Mouse (Mus musculus) myocyte (in vitro differentiated cells): ENCODE measurements around the gene Uso1. TPM values are rescaled to one million over a fixed set of nuclear protein-coding genes. Genes with fewer than 3 reads are reported as not detected.

Experiments
- H3K27me3 ChIP-seq: one replicate; pipeline ENCODE4 v1.6.1; 2011; ENCODE audit not compliant: control insufficient read depth, insufficient read depth, insufficient read length
- H3K36me3 ChIP-seq: one replicate; pipeline ENCODE4 v1.6.1; 2011; ENCODE audit not compliant: control insufficient read depth, insufficient read depth
- H3K4me2 ChIP-seq: one replicate; pipeline ENCODE4 v1.6.1; 2011; ENCODE audit warnings: low read depth, control low read depth
- H3K4me3 ChIP-seq: one replicate; pipeline ENCODE4 v1.5.1; 2011; ENCODE audit warnings: mild to moderate bottlenecking, control low read depth, moderate library complexity
- H3K79me2 ChIP-seq: one replicate; pipeline ENCODE4 v1.6.1; 2011; ENCODE audit not compliant: control insufficient read depth, insufficient read depth
- H3ac ChIP-seq: one replicate; pipeline ENCODE4 v1.6.1; 2011; ENCODE audit not compliant: control insufficient read depth, insufficient read length
- CEBPB ChIP-seq: IDR thresholded peaks from 2 replicates; pipeline ENCODE4 v1.6.1; 2011; ENCODE audit warnings: mild to moderate bottlenecking, moderate library complexity; ENCODE audit not compliant: poor library complexity, insufficient read depth, severe bottlenecking
- E2F4 ChIP-seq: IDR thresholded peaks from one replicate; pipeline ENCODE4 v1.6.1; 2011; ENCODE audit warnings: mild to moderate bottlenecking, control low read depth, moderate library complexity; ENCODE audit not compliant: insufficient read depth
- MAX ChIP-seq: IDR thresholded peaks from one replicate; pipeline ENCODE4 v1.6.1; 2011; ENCODE audit warnings: low read depth, mild to moderate bottlenecking, control low read depth
- MYOD1 ChIP-seq, 3 experiments: IDR thresholded peaks; one replicate each; pipeline ENCODE4 v1.6.1; 2011; ENCODE audit warnings: control low read depth in 2 of 3, low read depth in 2 of 3, mild to moderate bottlenecking in 2 of 3, moderate library complexity in 1 of 3; ENCODE audit not compliant: insufficient read length in 2 of 3, control insufficient read depth in 1 of 3
- MYOG ChIP-seq, 3 experiments: IDR thresholded peaks; one replicate each; pipeline ENCODE4 v1.6.1; 2011; ENCODE audit warnings: control low read depth in 2 of 3, low read depth in 2 of 3, mild to moderate bottlenecking in 2 of 3; ENCODE audit not compliant: insufficient read length in 2 of 3, control insufficient read depth in 1 of 3, insufficient read depth in 1 of 3
- POLR2A ChIP-seq: IDR thresholded peaks from one replicate; pipeline ENCODE4 v1.6.1; 2011; ENCODE audit warnings: low read depth, mild to moderate bottlenecking, control low read depth, moderate library complexity; ENCODE audit not compliant: insufficient read length
- POLR2AphosphoS2 ChIP-seq: IDR thresholded peaks from one replicate; pipeline ENCODE4 v1.6.1; 2011; ENCODE audit warnings: low read depth, control low read depth; ENCODE audit not compliant: insufficient read length
- REST ChIP-seq: IDR thresholded peaks from one replicate; pipeline ENCODE4 v1.6.1; 2011; ENCODE audit warnings: mild to moderate bottlenecking, control low read depth, moderate library complexity; ENCODE audit not compliant: insufficient read depth, insufficient read length
- SRF ChIP-seq: IDR thresholded peaks from one replicate; pipeline ENCODE4 v1.6.1; 2011; ENCODE audit warnings: low read depth; ENCODE audit not compliant: control insufficient read depth, insufficient read length
- TCF12 ChIP-seq: IDR thresholded peaks from one replicate; pipeline ENCODE4 v1.6.1; 2011; ENCODE audit warnings: mild to moderate bottlenecking, control low read depth; ENCODE audit not compliant: poor library complexity, insufficient read depth, severe bottlenecking
- TCF3 ChIP-seq: IDR thresholded peaks from one replicate; pipeline ENCODE4 v1.6.1; 2011; ENCODE audit warnings: low read depth, control low read depth; ENCODE audit not compliant: insufficient read length
- USF1 ChIP-seq: IDR thresholded peaks from one replicate; pipeline ENCODE4 v1.6.1; 2011; ENCODE audit warnings: low read depth, mild to moderate bottlenecking, control low read depth, moderate library complexity
- polyA plus RNA-seq: library from polyadenylated mRNA; unstranded; fragments of >200 nt; fragmentation: generic; extraction: Trizol; gene quantifications from one replicate; pipeline ENCODE4 v1.2.1, GENCODE M21; 2012; ENCODE audit warnings: missing spikeins

The Uso1 gene
- polyA plus RNA-seq, 1 experiment = 55.2 TPM

GRCm38 (mm10) chr5:92117823-92118403, 19.8 kb upstream of the Uso1 start:
- H3K4me3 ChIP-seq = no peak overlapping the region
- H3K4me2 ChIP-seq = peak overlapping the region; percentile 31

GRCm38 (mm10) chr5:92121636-92122035, 16.1 kb upstream of the Uso1 start:
- no peaks in the 10 kb centered on the region for H3K27me3 ChIP-seq
- no peak overlapping the region for H3K4me3 ChIP-seq
- no peaks in the 10 kb centered on the region for H3K36me3 ChIP-seq
- no peaks in the 10 kb centered on the region for H3K79me2 ChIP-seq
- TF ChIP-seq REST (no peak), E2F4 (no peak), TCF3 (no peak), USF1 (no peak), POLR2A (no peak), MAX (no peak), SRF (no peak), CEBPB (no peak), POLR2AphosphoS2 (no peak), MYOG (IDR thresholded peaks at IDR 0.05; ENCODE audit: control insufficient read depth in 1 of 3, insufficient read depth in 1 of 3, insufficient read length in 2 of 3, low read depth in 2 of 3) (no peak), MYOD1 (IDR thresholded peaks at IDR 0.05; ENCODE audit: control insufficient read depth in 1 of 3, insufficient read length in 2 of 3, low read depth in 2 of 3) (no peak), TCF12 (no peak)
- H3K4me2 ChIP-seq = no peak overlapping the region
- H3ac ChIP-seq = no peak overlapping the region

More at GRCm38 (mm10) chr5:92117823-92118403, 19.8 kb upstream of the Uso1 start:
- Histone ChIP-seq H3K79me2 (no peaks in the 10 kb centered on the region), H3K36me3 (no peaks in the 10 kb centered on the region), H3ac (no peak overlapping the region), H3K27me3 (no peaks in the 10 kb centered on the region)
- no peak for TF ChIP-seq E2F4
- no peak for TF ChIP-seq POLR2A
- no peak for TF ChIP-seq TCF12
- TF ChIP-seq MAX = no peak
- TF ChIP-seq CEBPB = no peak
- no peak for TF ChIP-seq REST
- no peak for TF ChIP-seq TCF3
- TF ChIP-seq MYOG (IDR thresholded peaks at IDR 0.05; ENCODE audit: control insufficient read depth in 1 of 3, insufficient read depth in 1 of 3, insufficient read length in 2 of 3, low read depth in 2 of 3) = peak; percentile 16 to 74 (median 56)
- TF ChIP-seq SRF = no peak
- no peak for TF ChIP-seq USF1
- peak in 2 of 3 experiments; percentile 53 to 74 for TF ChIP-seq MYOD1 (IDR thresholded peaks at IDR 0.05; ENCODE audit: control insufficient read depth in 1 of 3, insufficient read length in 2 of 3, low read depth in 2 of 3)
- TF ChIP-seq POLR2AphosphoS2 = no peak

DNA sequence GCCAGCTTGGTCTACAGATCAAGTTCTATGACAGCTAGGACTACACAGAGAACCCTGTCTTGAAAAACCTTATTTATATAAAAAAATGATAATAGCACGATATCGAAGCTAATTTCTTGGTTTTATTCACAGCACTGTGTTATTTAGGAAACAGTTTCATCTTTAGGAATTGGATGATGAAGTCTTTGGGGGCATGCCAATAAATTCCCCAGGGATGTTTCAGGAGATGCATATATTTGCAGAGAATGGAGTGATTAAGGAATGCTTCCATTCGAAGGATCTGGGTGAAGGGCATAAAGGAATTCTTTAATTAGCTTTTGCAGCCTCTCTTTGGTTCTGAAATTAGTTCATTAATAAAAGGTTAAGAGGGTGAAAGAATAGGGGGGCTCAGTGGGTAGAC, 12.3 kb upstream of the Uso1 start:
- no peak overlapping the region for H3K4me2 ChIP-seq
- no peak overlapping the region for H3ac ChIP-seq
- no peaks in the 10 kb centered on the region for H3K27me3 ChIP-seq
- no peak overlapping the region for H3K4me3 ChIP-seq
- H3K36me3 ChIP-seq = no peaks in the 10 kb centered on the region
- TF ChIP-seq SRF = no peak
- TF ChIP-seq TCF3 = no peak
- no peak for TF ChIP-seq REST
- TF ChIP-seq TCF12 = no peak
- no peak for TF ChIP-seq POLR2AphosphoS2
- TF ChIP-seq POLR2A = no peak
- no peak for TF ChIP-seq USF1
- no peak for TF ChIP-seq CEBPB
- TF ChIP-seq MYOD1 (IDR thresholded peaks at IDR 0.05; ENCODE audit: control insufficient read depth in 1 of 3, insufficient read length in 2 of 3, low read depth in 2 of 3) = no peak
- no peaks in the 10 kb centered on the region for H3K79me2 ChIP-seq

DNA sequence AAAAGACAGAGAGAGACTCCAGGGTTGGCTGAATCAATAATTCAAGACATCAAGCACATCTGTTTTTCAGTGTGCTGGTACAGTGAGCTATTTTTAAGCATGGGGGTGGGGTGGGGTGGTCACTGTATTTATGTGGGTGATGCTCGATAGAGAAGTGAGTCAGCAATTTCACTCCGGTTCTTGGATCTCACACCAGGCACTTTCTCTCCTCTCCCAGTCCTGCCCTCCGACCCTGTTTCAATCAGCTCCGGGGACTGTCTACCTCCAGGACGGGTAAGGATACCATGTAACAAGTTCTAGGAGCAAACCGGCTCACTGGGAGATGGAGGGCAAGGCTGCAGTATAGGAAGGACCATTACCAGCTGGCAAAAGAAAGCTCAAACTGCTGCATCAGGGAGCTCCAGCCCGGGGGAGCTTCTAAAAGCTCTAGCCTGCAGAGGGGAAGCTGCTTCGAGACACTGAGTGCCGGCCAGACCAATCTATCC, 10.6 kb upstream of the Uso1 start:
- Histone ChIP-seq H3K79me2 (no peaks in the 10 kb centered on the region), H3K4me2 (peak overlapping the region; percentile 76), H3K36me3 (no peaks in the 10 kb centered on the region), H3K4me3 (no peak overlapping the region), H3ac (no peak overlapping the region), H3K27me3 (no peaks in the 10 kb centered on the region)
- TF ChIP-seq MYOD1 (IDR thresholded peaks at IDR 0.05; ENCODE audit: control insufficient read depth in 1 of 3, insufficient read length in 2 of 3, low read depth in 2 of 3) = no peak

GRCm38 (mm10) chr5:92127751-92128150, 10.0 kb upstream of the Uso1 start:
- H3K79me2 ChIP-seq = no peaks in the 10 kb centered on the region
- no peak overlapping the region for H3ac ChIP-seq
- H3K36me3 ChIP-seq = no peaks in the 10 kb centered on the region
- no peak overlapping the region for H3K4me3 ChIP-seq
- no peaks in the 10 kb centered on the region for H3K27me3 ChIP-seq
- peak overlapping the region; percentile 76 for H3K4me2 ChIP-seq
- TF ChIP-seq TCF12 (no peak), CEBPB (no peak)
